Mouse (Mus musculus): Measurements from ENCODE around the gene Cramp1l. TPM values are rescaled to one million over a fixed set of nuclear protein-coding genes. Genes with fewer than 3 reads are reported as not detected.

Cramp1l gene
- 38.2 to 47.6 TPM (median 41.7 TPM) in 4 replicates for total RNA-seq (2023; ENCODE audit: inconsistent age)

GRCm38 (mm10) chr17:25015655-25016291 is at the start of gene Cramp1l, which contains the start of gene Ift140:
Gene Cramp1l, minus strand, starts transcription at chr17:25015788.
Gene Ift140, plus strand, starts transcription at chr17:25016085.

DNA sequence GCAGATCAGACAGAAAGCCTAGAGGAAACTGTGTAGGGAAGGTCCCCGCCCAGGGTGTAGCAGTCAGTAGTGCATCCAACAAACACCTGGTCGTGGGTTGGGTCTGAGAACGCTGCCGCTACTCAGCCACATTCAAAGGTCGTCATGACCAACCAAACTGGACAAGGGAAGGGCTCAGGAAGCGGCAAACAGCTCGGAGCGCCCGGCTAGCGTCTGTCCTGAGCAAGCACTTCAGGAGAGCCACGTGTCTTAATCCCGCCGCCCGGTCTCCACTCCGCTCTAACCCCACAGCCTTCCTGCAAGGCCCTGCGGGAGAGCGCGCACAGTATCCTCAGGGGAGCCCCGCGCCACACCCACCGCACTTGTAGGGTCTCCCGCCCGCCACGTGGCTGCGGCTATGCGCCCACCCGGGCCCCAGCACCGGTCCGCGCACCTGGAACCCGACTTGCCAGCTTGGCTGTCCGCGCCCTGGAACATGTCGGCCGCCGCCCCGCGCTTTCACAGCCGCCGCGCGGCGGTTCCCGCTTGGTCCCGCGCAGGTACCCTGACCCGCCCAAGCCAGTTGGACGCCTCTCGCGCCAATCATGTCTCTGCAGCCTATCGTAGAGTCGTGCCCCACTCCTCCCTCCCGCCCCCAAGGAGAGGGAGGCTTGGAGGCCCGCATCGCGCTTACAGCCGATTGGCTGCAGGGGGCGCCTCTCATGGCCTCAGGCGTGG is 55.3 kb downstream of the Cramp1l start, which contains the start of gene Jpt2:
TSS of gene Jpt2 (minus strand) at position 555 of the 717 bp plus-strand sequence.

DNA sequence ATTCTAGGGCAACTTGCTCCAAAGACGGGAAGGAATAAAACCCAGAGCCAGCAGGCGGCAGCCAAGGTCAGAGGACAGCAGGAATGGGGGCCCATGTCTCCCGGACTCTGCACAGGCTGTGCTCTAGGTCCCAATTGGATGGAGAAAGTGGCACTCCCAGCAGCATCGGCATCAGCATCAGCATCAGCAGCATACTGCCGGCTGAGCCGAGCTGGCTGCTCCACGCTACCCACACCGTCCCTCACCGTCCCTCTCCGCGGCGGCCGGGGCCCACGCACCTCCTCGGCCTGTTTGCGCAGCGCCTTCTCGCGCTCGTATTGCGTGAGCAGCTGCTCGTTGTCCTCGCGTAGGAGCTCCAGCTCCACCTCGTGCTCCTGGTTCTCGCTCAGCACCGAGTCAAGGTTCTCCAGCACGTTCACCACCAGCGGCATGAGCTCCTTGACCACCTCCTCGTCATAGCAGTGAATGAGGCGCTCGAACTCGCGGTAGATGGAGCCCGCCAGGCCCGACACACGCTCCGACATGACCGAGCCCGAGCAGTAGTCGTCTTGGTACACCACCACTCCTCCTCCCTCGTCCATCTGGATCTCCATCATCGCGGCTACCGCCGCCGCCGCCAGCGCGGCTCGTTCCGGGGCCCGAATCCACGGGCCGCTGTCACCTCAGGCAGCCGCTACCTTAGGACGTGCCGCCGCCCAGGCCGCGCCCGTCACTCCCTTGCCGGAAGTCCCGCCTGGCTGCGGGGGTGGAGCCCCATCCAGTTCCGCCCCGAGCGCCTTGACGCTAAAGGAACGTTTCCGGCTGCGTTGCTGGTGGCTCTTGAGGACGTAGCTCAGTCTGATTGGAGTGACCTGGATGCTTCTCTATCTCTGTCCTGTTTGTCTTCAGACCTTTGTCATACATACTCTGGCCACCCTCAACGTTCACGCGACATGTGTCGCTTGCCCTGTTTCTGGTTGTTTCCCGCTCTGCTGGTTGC is 79.0 kb downstream of the Cramp1l start, which contains the start of gene Mapk8ip3:
TSS of gene Mapk8ip3 (minus strand) at position 719 of the 979 bp plus-strand sequence.

Other genes starting within 250 kb of the Cramp1l start
- not detected in 4 replicates for gene Meiob, start 211.5 kb downstream of the Cramp1l start, total RNA-seq (2023; ENCODE audit: inconsistent age)
- gene Hagh, start 175.6 kb downstream of the Cramp1l start, total RNA-seq (2023; ENCODE audit: inconsistent age) = 27.5 to 30.3 TPM (median 27.9 TPM) in 4 replicates
- gene Fahd1, start 165.4 kb downstream of the Cramp1l start, total RNA-seq (2023; ENCODE audit: inconsistent age) = 2.0 to 2.5 TPM (median 2.2 TPM) in 4 replicates
- 0.54 to 1.4 TPM (median 0.66 TPM) in 3 of 4 replicates, not detected in the other for gene Igfals, start 149.8 kb downstream of the Cramp1l start, total RNA-seq (2023; ENCODE audit: inconsistent age)
- 54.8 to 67.5 TPM (median 67.0 TPM) in 4 replicates for gene Nubp2, start 129.4 kb downstream of the Cramp1l start, total RNA-seq (2023; ENCODE audit: inconsistent age)
- gene Spsb3, start 129.1 kb downstream of the Cramp1l start, total RNA-seq (2023; ENCODE audit: inconsistent age) = 26.0 to 31.7 TPM (median 30.6 TPM) in 4 replicates
- gene Eme2, start 120.7 kb downstream of the Cramp1l start, total RNA-seq (2023; ENCODE audit: inconsistent age) = 65.6 to 76.2 TPM (median 68.2 TPM) in 4 replicates
- 26.8 to 35.6 TPM (median 29.2 TPM) in 4 replicates for gene Mrps34, start 120.7 kb downstream of the Cramp1l start, total RNA-seq (2023; ENCODE audit: inconsistent age)
- gene Nme3, start 119.3 kb downstream of the Cramp1l start, total RNA-seq (2023; ENCODE audit: inconsistent age) = 23.0 to 37.2 TPM (median 27.7 TPM) in 4 replicates
- gene Mapk8ip3, start 78.8 kb downstream of the Cramp1l start, total RNA-seq (2023; ENCODE audit: inconsistent age) = 200 to 220 TPM (median 218 TPM) in 4 replicates
- 28.7 to 38.2 TPM (median 33.4 TPM) in 4 replicates for gene Jpt2, start 55.1 kb downstream of the Cramp1l start, total RNA-seq (2023; ENCODE audit: inconsistent age)
- gene Ift140, start 297 bp upstream of the Cramp1l start, total RNA-seq (2023; ENCODE audit: inconsistent age) = 66.0 to 71.9 TPM (median 68.3 TPM) in 4 replicates
- not detected in 4 replicates for gene Tmem204, start 67.8 kb upstream of the Cramp1l start, total RNA-seq (2023; ENCODE audit: inconsistent age)
- gene Telo2, start 100.2 kb upstream of the Cramp1l start, total RNA-seq (2023; ENCODE audit: inconsistent age) = 30.5 to 38.6 TPM (median 33.5 TPM) in 4 replicates
- not detected in 4 replicates for gene Ptx4, start 105.0 kb upstream of the Cramp1l start, total RNA-seq (2023; ENCODE audit: inconsistent age)
- gene Clcn7, start 117.6 kb upstream of the Cramp1l start, total RNA-seq (2023; ENCODE audit: inconsistent age) = 41.6 to 51.0 TPM (median 43.7 TPM) in 4 replicates
- gene Ccdc154, start 146.7 kb upstream of the Cramp1l start, total RNA-seq (2023; ENCODE audit: inconsistent age) = 0.29 to 0.42 TPM (median 0.36 TPM) in 3 of 4 replicates, not detected in the other
- not detected in 4 replicates for gene Gm38655, start 159.7 kb upstream of the Cramp1l start, total RNA-seq (2023; ENCODE audit: inconsistent age)
- gene BC003965, start 168.8 kb upstream of the Cramp1l start, total RNA-seq (2023; ENCODE audit: inconsistent age) = 14.1 to 16.3 TPM (median 14.7 TPM) in 4 replicates
- 34.3 to 40.5 TPM (median 35.6 TPM) in 4 replicates for gene Unkl, start 172.6 kb upstream of the Cramp1l start, total RNA-seq (2023; ENCODE audit: inconsistent age)
- 23.3 to 29.1 TPM (median 27.6 TPM) in 4 replicates for gene Gnptg, start 224.3 kb upstream of the Cramp1l start, total RNA-seq (2023; ENCODE audit: inconsistent age)
- 14.8 to 19.8 TPM (median 15.4 TPM) in 4 replicates for gene Tsr3, start 224.4 kb upstream of the Cramp1l start, total RNA-seq (2023; ENCODE audit: inconsistent age)
- gene Baiap3, start 240.6 kb upstream of the Cramp1l start, total RNA-seq (2023; ENCODE audit: inconsistent age) = 0.54 to 2.4 TPM (median 1.2 TPM) in 4 replicates